Comparison of ENCODE assay signal across 9 mouse cellular contexts in the genomic region with DNA sequence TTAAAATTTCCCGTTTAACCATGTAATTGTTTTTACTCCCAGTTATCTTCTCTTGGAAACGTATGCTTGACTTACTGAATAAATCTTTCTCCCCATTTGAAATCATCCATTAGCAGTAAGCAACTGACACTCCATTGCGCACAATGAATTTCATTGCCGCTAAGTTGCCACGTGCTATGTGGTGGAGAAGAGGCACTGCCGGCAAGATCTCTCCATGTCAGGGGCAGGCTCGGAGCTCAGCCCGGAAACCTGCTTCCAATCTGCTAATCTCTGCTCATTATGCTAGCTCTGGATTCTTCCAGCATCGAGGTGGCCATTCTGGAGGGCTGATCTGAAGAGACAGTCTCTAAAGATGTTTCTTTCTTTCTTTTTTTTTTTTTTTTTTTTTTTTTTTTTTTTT.
A peak's percentile ranks its signal among the peaks of the same experiment; 100 is the strongest.
DNase-seq lines count a peak whose midpoint lies in the region; TF ChIP-seq lines count a peak whose summit lies in the region.
"Had no signal": no experiment of that assay in that cellular context is flagged by ENCODE, and none has a peak within 500 bp of the region (broad histone marks: within the 10 kb centered on the region; RNA-seq: fewer than 3 reads in every experiment).

No protein-coding gene starts in this region.

- 53% methylated on average over 9 of the region's 9 CpGs for WGBS in heart, adult 2 months
- WGBS in heart, embryonic 10.5 days, result 57% methylated on average over 9 of the region's 9 CpGs

- no peaks in the 10 kb centered on the region for H3K27me3 ChIP-seq in heart, adult 2 months (ENCODE audit: control insufficient read depth, insufficient read depth, low read length)
- H3K27me3 ChIP-seq in heart, embryonic 10.5 days (ENCODE audit: insufficient read depth, poor library complexity, severe bottlenecking), result no peaks in the 10 kb centered on the region
- H3K27me3 ChIP-seq: midbrain, embryonic 12.5 days had no signal

- H3K4me1 ChIP-seq in heart, adult 2 months (ENCODE audit: control insufficient read depth, insufficient read depth, low read length), result peaks cover 2% of the 10 kb centered on the region
- peaks cover 16% of the 10 kb centered on the region for H3K4me1 ChIP-seq in heart, embryonic 10.5 days
- H3K4me1 ChIP-seq: midbrain, embryonic 12.5 days had no signal

- H3K4me3 ChIP-seq in heart, adult 2 months, result no peak overlapping the region
- H3K4me3 ChIP-seq in heart, embryonic 10.5 days, result no peak overlapping the region
- H3K4me3 ChIP-seq: midbrain, embryonic 12.5 days had no signal

- no peak for TF ChIP-seq POLR2A in heart, adult 2 months (IDR thresholded peaks at IDR 0.05; ENCODE audit: insufficient read depth, low read depth, low read length)

- H3K36me3 ChIP-seq in heart, adult 2 months (ENCODE audit: control insufficient read depth, insufficient read depth, low read length), result no peaks in the 10 kb centered on the region
- H3K36me3 ChIP-seq in heart, embryonic 10.5 days, result no peaks in the 10 kb centered on the region
- H3K36me3 ChIP-seq: midbrain, embryonic 12.5 days had no signal

- H3K9ac ChIP-seq in heart, adult 2 months (ENCODE audit: low read depth, low read length), result no peak overlapping the region
- H3K9ac ChIP-seq: midbrain, embryonic 12.5 days had no signal

- DNase-seq in heart, adult 2 months, result peak in 1 of 2 experiments; percentile 27
- DNase-seq in heart, embryonic 10.5 days (ENCODE audit: low spot score), result no peak
- DNase-seq in left cerebral cortex, postnatal 4 days, result peak; percentile 10
- no peak for DNase-seq in left cerebral cortex, postnatal 36 days (ENCODE audit: low spot score in 2 of 2)
- DNase-seq in brain, adult 2 months (ENCODE audit: low read depth, low spot score), result peak; percentile 36
- DNase-seq in heart, postnatal 4 days, result peak; percentile 17
- no peak for DNase-seq in natural killer cell, adult 2 months (ENCODE audit: low spot score in 2 of 2)
- DNase-seq: thymus, adult 2 months had no signal

- no peaks in the 10 kb centered on the region for H3K9me3 ChIP-seq in heart, embryonic 10.5 days
- H3K9me3 ChIP-seq: midbrain, embryonic 12.5 days had no signal

- TF ChIP-seq EP300 in heart, adult 2 months (IDR thresholded peaks at IDR 0.05; ENCODE audit: insufficient read depth, low read depth, low read length), result no peak

- H3K27ac ChIP-seq in heart, adult 2 months, result peak overlapping the region; percentile 44; the same call in 1 of the 2 replicates
- no peak overlapping the region for H3K27ac ChIP-seq in heart, embryonic 10.5 days
- H3K27ac ChIP-seq: midbrain, embryonic 12.5 days had no signal

- no peak for TF ChIP-seq CTCF in heart, adult 2 months (IDR thresholded peaks at IDR 0.05)

- intact Hi-C loops in heart, adult 2 months (cut with DNase I), result loop anchor here (10.0 kb wide), 2 partner anchors 245 to 595 kb away; no protein-coding TSS in a partner anchor
- intact Hi-C loops in left cerebral cortex, postnatal 4 days (cut with DNase I), result no loop called here
- intact Hi-C loops in left cerebral cortex, postnatal 36 days (cut with DNase I), result loop anchor here (5.0 kb wide), 1 partner anchor 333 kb away; no protein-coding TSS in a partner anchor

- H3K79me2 ChIP-seq in heart, adult 2 months (replicated peaks; ENCODE audit: control insufficient read depth, insufficient read depth, low read length), result no peaks in the 10 kb centered on the region

Comparison
In these comparisons a context has a peak if more than half of its experiments do, and no peak if none do; other contexts are left out.
1. DNase-seq: peak in left cerebral cortex, postnatal 4 days (single experiment), brain, adult 2 months (single experiment) and heart, postnatal 4 days (single experiment); none in heart, embryonic 10.5 days (single experiment), left cerebral cortex, postnatal 36 days (0 of 2) and natural killer cell, adult 2 months (0 of 2).